Mouse (Mus musculus) urinary bladder, postnatal 36 days (tissue): Measurements from ENCODE around the gene Larp1.

ENCODE experiments used
- DNase-seq, 2 experiments: peaks; one replicate each; pipeline ENCODE4 v3.0.0; 2022; ENCODE audit warnings: low spot score in 2 of 2, mixed read lengths in 1 of 2

Gene Larp1

GRCm38 (mm10) chr11:58003126-58003525 is 5.7 kb upstream of the Larp1 start:
- DNase-seq, result no peak

GRCm38 (mm10) chr11:58003734-58004133 is 5.1 kb upstream of the Larp1 start:
- DNase-seq, result no peak

- no peak for DNase-seq
Measured at GRCm38 (mm10) chr11:58005110-58005509, 3.8 kb upstream of the Larp1 start.

GRCm38 (mm10) chr11:58008013-58008412 is 851 bp upstream of the Larp1 start:
- DNase-seq, result no peak

GRCm38 (mm10) chr11:58008437-58009050 is 320 bp upstream of the Larp1 start:
- DNase-seq, result peak; percentile 61 to 82

- peak; percentile 61 to 64 for DNase-seq
Measured at GRCm38 (mm10) chr11:58009516-58010141, 765 bp downstream of the Larp1 start.

GRCm38 (mm10) chr11:58010226-58010781 is 1.4 kb downstream of the Larp1 start:
- no peak for DNase-seq

GRCm38 (mm10) chr11:58010930-58011329 is 2.1 kb downstream of the Larp1 start:
- no peak for DNase-seq

GRCm38 (mm10) chr11:58011813-58012212 is 2.9 kb downstream of the Larp1 start:
- no peak for DNase-seq

GRCm38 (mm10) chr11:58012674-58013073 is 3.8 kb downstream of the Larp1 start:
- DNase-seq, result no peak

- no peak for DNase-seq
Measured at GRCm38 (mm10) chr11:58013100-58013499, 4.2 kb downstream of the Larp1 start.

GRCm38 (mm10) chr11:58014604-58015003 is 5.7 kb downstream of the Larp1 start:
- no peak for DNase-seq

- no peak for DNase-seq
Measured at GRCm38 (mm10) chr11:58015339-58015738, 6.5 kb downstream of the Larp1 start.

- DNase-seq, result no peak
Measured at GRCm38 (mm10) chr11:58016371-58016770, 7.5 kb downstream of the Larp1 start.

GRCm38 (mm10) chr11:58017422-58017821 is 8.6 kb downstream of the Larp1 start:
- DNase-seq, result no peak

- DNase-seq, result no peak
Measured at GRCm38 (mm10) chr11:58018287-58018686, 9.4 kb downstream of the Larp1 start.

- no peak for DNase-seq
Measured at GRCm38 (mm10) chr11:58018701-58019100, 9.8 kb downstream of the Larp1 start.

- DNase-seq, result no peak
Measured at GRCm38 (mm10) chr11:58021095-58021494, 12.2 kb downstream of the Larp1 start.

- DNase-seq, result no peak
Measured at GRCm38 (mm10) chr11:58021618-58022017, 12.8 kb downstream of the Larp1 start.

- DNase-seq, result no peak
Measured at GRCm38 (mm10) chr11:58024271-58024670, 15.4 kb downstream of the Larp1 start.

GRCm38 (mm10) chr11:58024671-58025070 is 15.8 kb downstream of the Larp1 start:
- no peak for DNase-seq

GRCm38 (mm10) chr11:58025881-58026280 is 17.0 kb downstream of the Larp1 start:
- no peak for DNase-seq

- DNase-seq, result no peak
Measured at GRCm38 (mm10) chr11:58026337-58026736, 17.5 kb downstream of the Larp1 start.
